In genomic region chr7:127004122-127004875, GRCm38 (mm10) we compare ENCODE assay signal across 20 mouse cellular contexts. TPM values are rescaled to one million over a fixed set of nuclear protein-coding genes. Genes with fewer than 3 reads are reported as not detected.
DNase-seq lines count a peak whose midpoint lies in the region; ATAC-seq and TF ChIP-seq lines count a peak whose summit lies in the region.
"Had no signal": no experiment of that assay in that cellular context is flagged by ENCODE, and none has a peak within 500 bp of the region (broad histone marks: within the 10 kb centered on the region; RNA-seq: fewer than 3 reads in every experiment).

No protein-coding gene starts in this region.

- H3K4me3 ChIP-seq in intestine, embryonic 16.5 days (ENCODE audit: low read length), result no peak overlapping the region
- H3K4me3 ChIP-seq in intestine, embryonic 15.5 days (replicated peaks), result no peak overlapping the region
- H3K4me3 ChIP-seq in lung, postnatal 0 days (ENCODE audit: low read depth, low read length), result no peak overlapping the region
- no peak overlapping the region for H3K4me3 ChIP-seq in ES-E14 (ENCODE audit: insufficient read depth in 1 of 2, low read depth in 1 of 2, low read length in 2 of 2, poor library complexity in 1 of 2, severe bottlenecking in 1 of 2)
- H3K4me3 ChIP-seq: heart, embryonic 12.5 days; midbrain, embryonic 15.5 days had no signal

- H3K4me1 ChIP-seq in intestine, embryonic 16.5 days (ENCODE audit: control insufficient read depth, insufficient read depth, low read length), result peaks cover 10% of the 10 kb centered on the region
- peaks cover 20% of the 10 kb centered on the region for H3K4me1 ChIP-seq in intestine, embryonic 15.5 days (replicated peaks)
- no peaks in the 10 kb centered on the region; the same call in 1 of the 2 replicates for H3K4me1 ChIP-seq in lung, postnatal 0 days (ENCODE audit: insufficient read depth, low read depth, low read length)
- H3K4me1 ChIP-seq in ES-E14 (ENCODE audit: control insufficient read depth in 2 of 2, insufficient read depth in 2 of 2, low read length in 2 of 2, poor library complexity in 1 of 2), result peaks cover 2 to 28% of the 10 kb centered on the region in 2 experiments; a peak in 3 of 4 replicates
- H3K4me1 ChIP-seq: midbrain, embryonic 15.5 days had no signal

- H3K36me3 ChIP-seq in intestine, embryonic 16.5 days (ENCODE audit: control insufficient read depth, insufficient read depth, low read length), result no peaks in the 10 kb centered on the region
- no peaks in the 10 kb centered on the region for H3K36me3 ChIP-seq in intestine, embryonic 15.5 days
- peaks cover 12% of the 10 kb centered on the region; the same call in 1 of the 2 replicates for H3K36me3 ChIP-seq in lung, postnatal 0 days (ENCODE audit: insufficient read depth, low read length)
- H3K36me3 ChIP-seq in ES-E14 (ENCODE audit: control insufficient read depth, insufficient read depth, low read length, poor library complexity, severe bottlenecking), result no peaks in the 10 kb centered on the region
- H3K36me3 ChIP-seq: heart, embryonic 12.5 days; midbrain, embryonic 15.5 days had no signal

- in situ Hi-C loops in ES-E14 (cut with MboI; ENCODE audit: low sequenced_read_pairs in 2 of 2, unreplicated experiment in 2 of 2), result no loop called here

- no peaks in the 10 kb centered on the region for H3K27me3 ChIP-seq in intestine, embryonic 16.5 days (replicated peaks; ENCODE audit: control insufficient read depth, insufficient read depth, low read length)
- H3K27me3 ChIP-seq in intestine, embryonic 15.5 days (replicated peaks), result no peaks in the 10 kb centered on the region
- H3K27me3 ChIP-seq in lung, postnatal 0 days (replicated peaks; ENCODE audit: insufficient read depth, low read length), result no peaks in the 10 kb centered on the region
- H3K27me3 ChIP-seq: heart, embryonic 12.5 days; midbrain, embryonic 15.5 days had no signal

- H3K27ac ChIP-seq in intestine, embryonic 16.5 days (ENCODE audit: low read length), result peak overlapping the region; percentile 5
- no peak overlapping the region for H3K27ac ChIP-seq in intestine, embryonic 15.5 days
- H3K27ac ChIP-seq in lung, postnatal 0 days (ENCODE audit: low read length), result no peak overlapping the region
- H3K27ac ChIP-seq in ES-E14 (ENCODE audit: insufficient read depth, low read depth, low read length, poor library complexity, severe bottlenecking), result peak overlapping the region; percentile 47; the same call in 1 of the 2 replicates
- H3K27ac ChIP-seq: midbrain, embryonic 15.5 days had no signal

- no peaks in the 10 kb centered on the region for H3K9me3 ChIP-seq in intestine, embryonic 16.5 days (ENCODE audit: control insufficient read depth, low read length)
- no peaks in the 10 kb centered on the region for H3K9me3 ChIP-seq in intestine, embryonic 15.5 days
- H3K9me3 ChIP-seq in lung, postnatal 0 days (ENCODE audit: low read length), result no peaks in the 10 kb centered on the region
- H3K9me3 ChIP-seq in ES-E14 (ENCODE audit: control insufficient read depth, insufficient read depth, low read depth, low read length), result no peaks in the 10 kb centered on the region
- H3K9me3 ChIP-seq: heart, embryonic 12.5 days; midbrain, embryonic 15.5 days had no signal

- H3K9ac ChIP-seq in intestine, embryonic 16.5 days (ENCODE audit: low read depth, low read length), result no peak overlapping the region
- H3K9ac ChIP-seq in intestine, embryonic 15.5 days, result no peak overlapping the region
- no peak overlapping the region for H3K9ac ChIP-seq in lung, postnatal 0 days (replicated peaks; ENCODE audit: low read depth)
- peak overlapping the region; percentile 14; the same call in 1 of the 2 replicates for H3K9ac ChIP-seq in ES-E14 (ENCODE audit: insufficient read depth, low read depth, low read length, poor library complexity, severe bottlenecking)
- H3K9ac ChIP-seq: heart, embryonic 12.5 days; midbrain, embryonic 15.5 days had no signal

- TF ChIP-seq EP300 in lung, postnatal 0 days (IDR thresholded peaks at IDR 0.05), result no peak

- DNase-seq in lung, postnatal 0 days (ENCODE audit: low spot score), result no peak
- no peak for DNase-seq in lung, postnatal 14 days
- no peak for DNase-seq in ES-E14 (ENCODE audit: low read depth, low spot score)
- no peak for DNase-seq in cerebellum, postnatal 10 days
- DNase-seq in gastrocnemius, postnatal 4 days (ENCODE audit: low spot score in 2 of 2), result no peak
- DNase-seq: adrenal gland, adult 2 months; cerebellum, postnatal 25 days; gastrocnemius, postnatal 36 days; heart, postnatal 4 days; kidney, adult 9 months; layer of hippocampus, postnatal 36 days; lung, adult 18-20 months; spleen, adult 18-20 months had no signal

- H3K4me2 ChIP-seq in intestine, embryonic 16.5 days (ENCODE audit: low read depth, low read length), result no peak overlapping the region; the same call in 1 of the 2 replicates
- no peak overlapping the region for H3K4me2 ChIP-seq in intestine, embryonic 15.5 days (replicated peaks)
- H3K4me2 ChIP-seq in lung, postnatal 0 days (replicated peaks; ENCODE audit: low read depth, low read length), result no peak overlapping the region
- H3K4me2 ChIP-seq: heart, embryonic 12.5 days; midbrain, embryonic 15.5 days had no signal

- peak; percentile 48 for TF ChIP-seq CTCF in lung, postnatal 0 days (IDR thresholded peaks at IDR 0.05)

- ATAC-seq in intestine, embryonic 16.5 days, result no peak
- no peak for ATAC-seq in intestine, embryonic 15.5 days
- ATAC-seq in lung, postnatal 0 days, result no peak
- ATAC-seq: midbrain, embryonic 15.5 days had no signal

- WGBS in intestine, embryonic 16.5 days, result 72% methylated on average over 4 of the region's 4 CpGs
- 79% methylated on average over 4 of the region's 4 CpGs for WGBS in intestine, embryonic 15.5 days
- 85% methylated on average over 4 of the region's 4 CpGs for WGBS in lung, postnatal 0 days

TF ChIP-seq in ES-E14, 5 proteins besides CTCF, POLR2A, EP300 and RAD21:
- TF ChIP-seq CHD2 (IDR thresholded peaks at IDR 0.05; ENCODE audit: low read depth, low read length), result no peak
- TF ChIP-seq MAFK (IDR thresholded peaks at IDR 0.05; ENCODE audit: insufficient read depth, low read depth, low read length), result peak; percentile 87
- no peak for TF ChIP-seq HCFC1 (IDR thresholded peaks at IDR 0.05; ENCODE audit: borderline replicate concordance, insufficient read depth, low read length)
- TF ChIP-seq ZNF384 (IDR thresholded peaks at IDR 0.05; ENCODE audit: low read depth, low read length), result no peak
- no peak for TF ChIP-seq ZC3H11A (IDR thresholded peaks at IDR 0.05; ENCODE audit: borderline replicate concordance, low read depth, low read length)
TF ChIP-seq in ES-E14: peak in this region for 1.

RNA-seq across cellular contexts. Expression of gene Mvp, which starts 10.1 kb away (rescaled TPM):
- 73.7 and 84.9 TPM in 2 replicates for polyA plus RNA-seq in intestine, embryonic 16.5 days (2015; fragmentation: Nextera tagmentation; extraction: Ambion mirVana)
- 58.3 and 59.2 TPM in 2 replicates for polyA plus RNA-seq in intestine, embryonic 15.5 days (2015; fragmentation: Nextera tagmentation; extraction: Ambion mirVana)
- 44.6 and 50.3 TPM in 2 replicates for polyA plus RNA-seq in lung, postnatal 0 days (2015; fragmentation: Nextera tagmentation; extraction: Ambion mirVana)
- total RNA-seq in ES-E14 (2012; rRNA removed), result 49.2 and 56.0 TPM in 2 replicates
- 10 to 100 TPM; 23.2 to 27.1 TPM for total RNA-seq in gastrocnemius, postnatal 4 days (2021)

RNA-seq across cellular contexts. Expression of gene Pagr1b, which starts 12.0 kb away (rescaled TPM):
- 0.78 and 2.5 TPM in 2 replicates for polyA plus RNA-seq in intestine, embryonic 16.5 days (2015; fragmentation: Nextera tagmentation; extraction: Ambion mirVana)
- polyA plus RNA-seq in intestine, embryonic 15.5 days (2015; fragmentation: Nextera tagmentation; extraction: Ambion mirVana), result 0.43 and 1.5 TPM in 2 replicates
- polyA plus RNA-seq in lung, postnatal 0 days (2015; fragmentation: Nextera tagmentation; extraction: Ambion mirVana), result 1.00 and 1.1 TPM in 2 replicates
- 0.63 and 1.3 TPM in 2 replicates for total RNA-seq in ES-E14 (2012; rRNA removed)
- total RNA-seq in gastrocnemius, postnatal 4 days (2021), result 1 to 10 TPM; 1.8 to 2.5 TPM
- total RNA-seq: gastrocnemius, postnatal 36 days had no signal
- polyA plus RNA-seq: forebrain, embryonic 11.5 days; heart, embryonic 12.5 days; limb, embryonic 11.5 days; stomach, embryonic 14.5 days had no signal

RNA-seq across cellular contexts. Expression of gene Pagr1a, which starts 12.9 kb away (rescaled TPM):
- 69.8 and 82.7 TPM in 2 replicates for polyA plus RNA-seq in intestine, embryonic 16.5 days (2015; fragmentation: Nextera tagmentation; extraction: Ambion mirVana)
- polyA plus RNA-seq in intestine, embryonic 15.5 days (2015; fragmentation: Nextera tagmentation; extraction: Ambion mirVana), result 48.4 and 52.6 TPM in 2 replicates
- 20.7 and 28.3 TPM in 2 replicates for polyA plus RNA-seq in lung, postnatal 0 days (2015; fragmentation: Nextera tagmentation; extraction: Ambion mirVana)
- total RNA-seq in ES-E14 (2012; rRNA removed), result 12.1 and 32.3 TPM in 2 replicates
- 10 to 100 TPM in 1 of 2 experiments, 1 to 10 TPM in 1; 9.1 to 14.7 TPM for total RNA-seq in gastrocnemius, postnatal 4 days (2021)

RNA-seq across cellular contexts. Expression of gene Gm42742, which starts 16.6 kb away (rescaled TPM):
- 21.9 and 23.5 TPM in 2 replicates for polyA plus RNA-seq in intestine, embryonic 16.5 days (2015; fragmentation: Nextera tagmentation; extraction: Ambion mirVana)
- 41.5 and 51.1 TPM in 2 replicates for polyA plus RNA-seq in intestine, embryonic 15.5 days (2015; fragmentation: Nextera tagmentation; extraction: Ambion mirVana)
- 28.5 and 29.3 TPM in 2 replicates for polyA plus RNA-seq in lung, postnatal 0 days (2015; fragmentation: Nextera tagmentation; extraction: Ambion mirVana)
- 23.4 and 38.4 TPM in 2 replicates for total RNA-seq in ES-E14 (2012; rRNA removed)
- 10 to 100 TPM; 26.0 to 26.6 TPM for total RNA-seq in gastrocnemius, postnatal 4 days (2021)

RNA-seq across cellular contexts. Expression of gene Prrt2, which starts 16.7 kb away (rescaled TPM):
- 2.9 and 3.8 TPM in 2 replicates for polyA plus RNA-seq in intestine, embryonic 16.5 days (2015; fragmentation: Nextera tagmentation; extraction: Ambion mirVana)
- 4.3 and 5.0 TPM in 2 replicates for polyA plus RNA-seq in intestine, embryonic 15.5 days (2015; fragmentation: Nextera tagmentation; extraction: Ambion mirVana)
- polyA plus RNA-seq in lung, postnatal 0 days (2015; fragmentation: Nextera tagmentation; extraction: Ambion mirVana), result 1.0 and 1.3 TPM in 2 replicates
- total RNA-seq in ES-E14 (2012; rRNA removed), result 0.36 and 0.85 TPM in 2 replicates
- 1 to 10 TPM; 6.5 to 9.4 TPM for total RNA-seq in gastrocnemius, postnatal 4 days (2021)

Comparison
In these comparisons a context has a peak if more than half of its experiments do, and no peak if none do; other contexts are left out.
1. H3K27ac ChIP-seq: peak in intestine, embryonic 16.5 days (single experiment) and ES-E14 (single experiment); none in intestine, embryonic 15.5 days (single experiment) and lung, postnatal 0 days (single experiment).